Mouse (Mus musculus) G1E (cell line): Measurements from ENCODE around the gene Dvl1.

ENCODE experiments used
- CTCF ChIP-seq: IDR thresholded peaks from 2 replicates; pipeline ENCODE4 v1.5.1; 2012; ENCODE audit warnings: low read depth, low read length, inconsistent platforms, mixed read lengths
- GATA1 ChIP-seq: IDR thresholded peaks from 2 replicates; pipeline ENCODE4 v1.6.1; 2012; ENCODE audit warnings: borderline replicate concordance, low read length, inconsistent platforms, mixed read lengths
- GATA2 ChIP-seq: IDR thresholded peaks from 2 replicates; pipeline ENCODE4 v1.6.1; 2012; ENCODE audit warnings: low read depth, low read length, inconsistent platforms, borderline replicate concordance
- POLR2AphosphoS5 ChIP-seq: IDR thresholded peaks from 2 replicates; pipeline ENCODE4 v1.6.1; 2012; ENCODE audit warnings: low read depth, low read length, inconsistent platforms; ENCODE audit not compliant: insufficient replicate concordance
- TAL1 ChIP-seq: conservative IDR thresholded peaks from 2 replicates; pipeline ENCODE4 v1.6.1; 2012; ENCODE audit warnings: low read depth, low read length, inconsistent platforms, mixed read lengths

DNA sequence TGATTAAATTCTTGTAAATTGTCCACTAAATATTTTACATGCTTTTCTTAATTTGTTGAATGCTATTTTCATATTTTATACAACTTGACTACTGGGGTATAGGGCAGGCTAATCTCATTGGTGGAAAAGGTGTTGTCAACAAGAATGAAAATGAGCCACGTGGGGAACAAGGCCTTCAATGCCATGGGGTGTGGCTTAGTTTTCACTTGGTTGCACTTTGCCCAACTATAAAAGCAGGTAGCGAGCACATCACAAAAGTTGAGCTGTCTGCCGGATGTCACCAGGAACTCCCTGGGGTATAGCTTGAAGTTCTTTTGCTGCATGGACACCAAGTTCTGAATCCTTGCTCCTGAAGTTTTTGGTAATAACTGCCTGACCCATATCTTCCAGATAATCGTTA, 29.7 kb upstream of the Dvl1 start:
- no peak for TF ChIP-seq TAL1
- no peak for TF ChIP-seq CTCF
- no peak for TF ChIP-seq POLR2AphosphoS5
- TF ChIP-seq GATA2: no peak
- TF ChIP-seq GATA1: no peak
